Mouse (Mus musculus): ENCODE results near the gene Stk10. TPM values are rescaled to one million over a fixed set of nuclear protein-coding genes. Genes with fewer than 3 reads are reported as not detected.

The Stk10 gene
- polyA plus RNA-seq, 2 experiments, result 1.9 to 4.9 TPM

GRCm38 (mm10) chr11:32548240-32548639 is 15.1 kb downstream of the Stk10 start:
- H3K36me3 ChIP-seq (replicated peaks; ENCODE audit: control insufficient read depth, insufficient read depth, low read depth), result peaks cover 5% of the 10 kb centered on the region; the same call in 1 of the 2 replicates
- ATAC-seq (ENCODE audit: insufficient read depth) (no peak), DNase-seq (ENCODE audit: low read depth in 3 of 3, low spot score in 3 of 3) (no peak)
- H3K9ac ChIP-seq (replicated peaks), result no peak overlapping the region
- 71% methylated on average over 4 of the region's 4 CpGs for WGBS (ENCODE audit: insufficient replicate concordance)
- no peak overlapping the region for H3K4me3 ChIP-seq (ENCODE audit: insufficient read depth in 1 of 2, low read depth in 2 of 2, low read length in 2 of 2)
- H3K4me1 ChIP-seq (replicated peaks; ENCODE audit: control insufficient read depth in 2 of 2, insufficient read depth in 2 of 2, low read length in 1 of 2), result peaks cover 19 to 26% of the 10 kb centered on the region in 2 experiments
- no peak overlapping the region for H3K4me2 ChIP-seq (ENCODE audit: low read depth)
- TF ChIP-seq CTCF (IDR thresholded peaks at IDR 0.05; ENCODE audit: low read depth) (no peak), EP300 (IDR thresholded peaks at IDR 0.05; ENCODE audit: low read depth) (no peak)
- H3K9me3 ChIP-seq (ENCODE audit: control insufficient read depth, low read length), result no peaks in the 10 kb centered on the region
- no peaks in the 10 kb centered on the region for H3K27me3 ChIP-seq (ENCODE audit: control insufficient read depth, insufficient read depth, low read length)
- H3K27ac ChIP-seq, result no peak overlapping the region

- TF ChIP-seq EP300 (IDR thresholded peaks at IDR 0.05; ENCODE audit: low read depth), result no peak
- TF ChIP-seq CTCF (IDR thresholded peaks at IDR 0.05; ENCODE audit: low read depth), result no peak
- WGBS (ENCODE audit: insufficient replicate concordance), result 89% methylated on average over 6 of the region's 6 CpGs
- H3K27ac ChIP-seq, result no peak overlapping the region
- no peaks in the 10 kb centered on the region for H3K36me3 ChIP-seq (replicated peaks; ENCODE audit: control insufficient read depth, insufficient read depth, low read depth)
- no peaks in the 10 kb centered on the region for H3K9me3 ChIP-seq (ENCODE audit: control insufficient read depth, low read length)
- ATAC-seq (ENCODE audit: insufficient read depth) (no peak), DNase-seq (ENCODE audit: low read depth in 3 of 3, low spot score in 3 of 3) (no peak)
- H3K4me2 ChIP-seq (ENCODE audit: low read depth), result no peak overlapping the region
- no peak overlapping the region for H3K4me3 ChIP-seq (ENCODE audit: insufficient read depth in 1 of 2, low read depth in 2 of 2, low read length in 2 of 2)
- H3K4me1 ChIP-seq (replicated peaks; ENCODE audit: control insufficient read depth in 2 of 2, insufficient read depth in 2 of 2, low read length in 1 of 2), result peaks cover 19 to 26% of the 10 kb centered on the region in 2 experiments
- H3K27me3 ChIP-seq (ENCODE audit: control insufficient read depth, insufficient read depth, low read length), result no peaks in the 10 kb centered on the region
- H3K9ac ChIP-seq (replicated peaks), result no peak overlapping the region
These were observed 16.1 kb downstream of the Stk10 start for GRCm38 (mm10) chr11:32549236-32549635.

DNA sequence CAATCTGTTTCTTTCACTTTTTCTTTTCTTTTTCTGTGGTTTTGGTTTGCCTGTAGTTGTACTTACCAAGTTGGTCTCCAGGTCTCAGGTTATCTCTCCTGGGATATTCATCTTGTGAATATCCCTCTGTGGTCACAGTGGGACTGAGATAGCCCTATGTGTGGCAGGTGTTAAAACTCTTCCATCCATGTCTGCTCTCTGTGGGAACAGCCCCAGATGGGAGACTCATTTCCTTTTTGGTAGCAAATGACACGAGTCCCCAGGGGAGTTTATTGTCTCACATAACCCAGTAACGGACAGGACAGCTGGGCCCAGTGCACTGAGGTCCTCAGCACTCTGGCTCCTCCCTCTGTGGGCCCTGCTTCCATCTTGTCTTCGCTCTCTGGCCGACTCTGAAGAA is 17.0 kb downstream of the Stk10 start:
- Histone ChIP-seq H3K9ac (replicated peaks) (no peak overlapping the region), H3K9me3 (ENCODE audit: control insufficient read depth, low read length) (no peaks in the 10 kb centered on the region), H3K36me3 (replicated peaks; ENCODE audit: control insufficient read depth, insufficient read depth, low read depth) (no peaks in the 10 kb centered on the region), H3K4me3 (ENCODE audit: insufficient read depth in 1 of 2, low read depth in 2 of 2, low read length in 2 of 2) (no peak overlapping the region), H3K4me1 (replicated peaks; ENCODE audit: control insufficient read depth in 2 of 2, insufficient read depth in 2 of 2, low read length in 1 of 2) (peaks cover 23 to 29% of the 10 kb centered on the region in 2 experiments), H3K27me3 (ENCODE audit: control insufficient read depth, insufficient read depth, low read length) (no peaks in the 10 kb centered on the region), H3K27ac (no peak overlapping the region), H3K4me2 (ENCODE audit: low read depth) (no peak overlapping the region)
- DNase-seq (ENCODE audit: low read depth in 3 of 3, low spot score in 3 of 3), result no peak
- 60% methylated on average over 4 of the region's 4 CpGs for WGBS (ENCODE audit: insufficient replicate concordance)
- ATAC-seq (ENCODE audit: insufficient read depth), result no peak
- no peak for TF ChIP-seq CTCF (IDR thresholded peaks at IDR 0.05; ENCODE audit: low read depth)
- no peak for TF ChIP-seq EP300 (IDR thresholded peaks at IDR 0.05; ENCODE audit: low read depth)

GRCm38 (mm10) chr11:32551056-32551455 is 18.0 kb downstream of the Stk10 start:
- H3K27ac ChIP-seq, result no peak overlapping the region
- H3K4me1 ChIP-seq (replicated peaks; ENCODE audit: control insufficient read depth in 2 of 2, insufficient read depth in 2 of 2, low read length in 1 of 2), result peaks cover 24 to 32% of the 10 kb centered on the region in 2 experiments
- H3K9ac ChIP-seq (replicated peaks), result no peak overlapping the region
- 76% methylated on average over 4 of the region's 4 CpGs for WGBS (ENCODE audit: insufficient replicate concordance)
- no peak overlapping the region for H3K4me2 ChIP-seq (ENCODE audit: low read depth)
- no peaks in the 10 kb centered on the region for H3K27me3 ChIP-seq (ENCODE audit: control insufficient read depth, insufficient read depth, low read length)
- DNase-seq (ENCODE audit: low read depth in 3 of 3, low spot score in 3 of 3) (no peak), ATAC-seq (ENCODE audit: insufficient read depth) (no peak)
- H3K36me3 ChIP-seq (replicated peaks; ENCODE audit: control insufficient read depth, insufficient read depth, low read depth), result no peaks in the 10 kb centered on the region
- TF ChIP-seq EP300 (IDR thresholded peaks at IDR 0.05; ENCODE audit: low read depth), result no peak
- no peak for TF ChIP-seq CTCF (IDR thresholded peaks at IDR 0.05; ENCODE audit: low read depth)
- H3K4me3 ChIP-seq (ENCODE audit: insufficient read depth in 1 of 2, low read depth in 2 of 2, low read length in 2 of 2), result no peak overlapping the region
- no peaks in the 10 kb centered on the region for H3K9me3 ChIP-seq (ENCODE audit: control insufficient read depth, low read length)

DNA sequence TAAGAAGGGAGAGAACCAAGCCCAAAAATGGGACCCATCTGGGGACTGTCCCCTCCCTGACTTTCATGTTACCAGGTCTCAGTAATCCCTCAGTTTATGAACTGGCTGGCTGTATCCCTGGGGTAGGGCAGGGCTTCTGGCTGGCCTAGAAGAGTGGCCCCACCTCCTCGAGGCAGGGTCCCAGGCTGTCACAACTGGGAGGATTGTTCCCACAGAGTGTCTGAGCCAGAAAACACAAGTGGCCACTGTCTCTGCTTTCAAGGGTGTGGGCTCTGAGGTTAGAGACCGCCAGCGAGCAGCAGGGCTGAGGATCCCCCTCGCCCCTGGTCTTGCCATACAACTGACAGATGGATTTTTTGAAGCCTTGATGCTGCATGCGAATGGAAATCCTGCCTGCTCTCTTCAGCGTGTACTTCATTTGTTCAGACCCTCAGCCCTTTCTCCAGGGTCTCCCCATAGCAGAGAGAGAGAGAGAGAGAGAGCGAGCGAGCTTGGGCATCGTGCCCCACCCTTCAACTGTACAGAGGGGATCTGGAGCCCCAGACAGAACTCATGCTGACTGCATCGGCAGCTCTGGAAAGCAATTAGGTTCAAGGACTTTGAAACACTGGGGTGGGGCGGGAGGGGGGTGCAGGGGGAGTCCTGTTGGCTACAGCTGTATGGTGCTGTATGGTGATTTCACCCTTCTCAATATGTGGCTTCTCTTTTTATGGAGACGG is 18.6 kb downstream of the Stk10 start:
- Histone ChIP-seq H3K27ac (no peak overlapping the region), H3K9me3 (ENCODE audit: control insufficient read depth, low read length) (no peaks in the 10 kb centered on the region), H3K27me3 (ENCODE audit: control insufficient read depth, insufficient read depth, low read length) (no peaks in the 10 kb centered on the region), H3K4me3 (ENCODE audit: insufficient read depth in 1 of 2, low read depth in 2 of 2, low read length in 2 of 2) (no peak overlapping the region), H3K4me1 (replicated peaks; ENCODE audit: control insufficient read depth in 2 of 2, insufficient read depth in 2 of 2, low read length in 1 of 2) (peaks cover 24 to 32% of the 10 kb centered on the region in 2 experiments), H3K36me3 (replicated peaks; ENCODE audit: control insufficient read depth, insufficient read depth, low read depth) (no peaks in the 10 kb centered on the region), H3K9ac (replicated peaks) (no peak overlapping the region), H3K4me2 (ENCODE audit: low read depth) (no peak overlapping the region)
- TF ChIP-seq EP300 (IDR thresholded peaks at IDR 0.05; ENCODE audit: low read depth) (no peak), CTCF (IDR thresholded peaks at IDR 0.05; ENCODE audit: low read depth) (no peak)
- 72% methylated on average over 12 of the region's 12 CpGs for WGBS (ENCODE audit: insufficient replicate concordance)
- no peak for DNase-seq (ENCODE audit: low read depth in 3 of 3, low spot score in 3 of 3)
- no peak for ATAC-seq (ENCODE audit: insufficient read depth)

All from liver, embryonic 14.5 days (tissue).